Mouse (Mus musculus): Measurements from ENCODE around the gene Fbxo6. TPM values are rescaled to one million over a fixed set of nuclear protein-coding genes. Genes with fewer than 3 reads are reported as not detected.
"Not testable (repeated sequence)": the region's sequence is repeated elsewhere in the genome, so short reads cannot be mapped to it uniquely, and the experiment has no call there.

Gene Fbxo6
- 10 to 100 TPM; 30.4 to 31.3 TPM for total RNA-seq (2021)
- long read RNA-seq, experiment 1, transcript Fbxo6-201 (6 exons, 1,346 nt), result minor isoform, 17 of 65 reads
- long read RNA-seq, experiment 1, transcript Fbxo6-202 (6 exons, 1,163 nt), result minor isoform, 9 of 65 reads
- long read RNA-seq, experiment 1, transcript Fbxo6-206 (6 exons, 811 nt), result major isoform, 21 of 65 reads
- long read RNA-seq, experiment 1, transcript Fbxo6-208 (6 exons, 1,240 nt), result minor isoform, 7 of 65 reads
- long read RNA-seq, experiment 1, partial matches to known transcripts, result 1 of 65 reads
- long read RNA-seq, experiment 1, other reads (novel, unspliced or antisense), result 6 of 65 reads
- long read RNA-seq, experiment 2, transcript Fbxo6-206 (6 exons, 811 nt), result major isoform, 10 of 28 reads
- long read RNA-seq, experiment 2, transcript Fbxo6-201 (6 exons, 1,346 nt), result major isoform, 10 of 28 reads
- long read RNA-seq, experiment 2, partial matches to known transcripts, result 1 of 28 reads
- long read RNA-seq, experiment 2, other reads (novel, unspliced or antisense), result 1 of 28 reads

- DNase-seq, result peak; percentile 90
These were observed at the start of gene Fbxo6 for GRCm38 (mm10) chr4:148151267-148152168. TSS of gene Fbxo6 (minus strand) at chr4:148152140.

GRCm38 (mm10) chr4:148198721-148199120 is 46.8 kb upstream of the Fbxo6 start:
- DNase-seq, result no peak

- no peak for DNase-seq
These were observed 42.5 kb upstream of the Fbxo6 start for GRCm38 (mm10) chr4:148194400-148194799.

- DNase-seq, result no peak
These were observed 40.8 kb upstream of the Fbxo6 start for GRCm38 (mm10) chr4:148192707-148193245.

- not testable (repeated sequence) for DNase-seq
These were observed 36.8 kb upstream of the Fbxo6 start for GRCm38 (mm10) chr4:148188767-148189166.

- DNase-seq, result no peak
These were observed 33.9 kb upstream of the Fbxo6 start for GRCm38 (mm10) chr4:148185819-148186218.

GRCm38 (mm10) chr4:148184564-148184963 is 32.6 kb upstream of the Fbxo6 start:
- no peak for DNase-seq

- DNase-seq, result no peak
These were observed 30.4 kb upstream of the Fbxo6 start for GRCm38 (mm10) chr4:148182363-148182762.

GRCm38 (mm10) chr4:148181483-148181882 is 29.5 kb upstream of the Fbxo6 start:
- no peak for DNase-seq

GRCm38 (mm10) chr4:148177716-148178115 is 25.8 kb upstream of the Fbxo6 start:
- no peak for DNase-seq

GRCm38 (mm10) chr4:148176603-148177002 is 24.7 kb upstream of the Fbxo6 start:
- not testable (repeated sequence) for DNase-seq

GRCm38 (mm10) chr4:148174495-148174862 is 22.5 kb upstream of the Fbxo6 start:
- no peak for DNase-seq

GRCm38 (mm10) chr4:148173811-148174494 is 22.0 kb upstream of the Fbxo6 start:
- no peak for DNase-seq

GRCm38 (mm10) chr4:148171261-148171660 is 19.3 kb upstream of the Fbxo6 start:
- no peak for DNase-seq

- DNase-seq, result peak; percentile 63
These were observed 18.9 kb upstream of the Fbxo6 start for GRCm38 (mm10) chr4:148170842-148171241.

GRCm38 (mm10) chr4:148169586-148169985 is 17.6 kb upstream of the Fbxo6 start:
- no peak for DNase-seq

- peak; percentile 71 for DNase-seq
These were observed 16.3 kb upstream of the Fbxo6 start for GRCm38 (mm10) chr4:148168287-148168686.

- DNase-seq, result peak; percentile 79
These were observed 15.0 kb upstream of the Fbxo6 start for GRCm38 (mm10) chr4:148166986-148167385.

GRCm38 (mm10) chr4:148166431-148166830 is 14.5 kb upstream of the Fbxo6 start:
- DNase-seq, result no peak

GRCm38 (mm10) chr4:148165551-148165950 is 13.6 kb upstream of the Fbxo6 start:
- no peak for DNase-seq

- no peak for DNase-seq
These were observed 12.5 kb upstream of the Fbxo6 start for GRCm38 (mm10) chr4:148164461-148164860.

- peak; percentile 84 for DNase-seq
These were observed 12.1 kb upstream of the Fbxo6 start for GRCm38 (mm10) chr4:148164002-148164439.

Data from adrenal gland, postnatal 10 days (tissue).